Mouse (Mus musculus) left cerebral cortex, adult 8-10 months (tissue): ENCODE measurements around the gene B4galnt4. TPM values are rescaled to one million over a fixed set of nuclear protein-coding genes. Genes with fewer than 3 reads are reported as not detected.
A peak's percentile ranks its signal among the peaks of the same experiment; 100 is the strongest.
"Not testable (repeated sequence)": the region's sequence is repeated elsewhere in the genome, so short reads cannot be mapped to it uniquely, and the experiment has no call there.

Experiments used
- DNase-seq, 2 experiments: peaks; one replicate each; pipeline ENCODE4 v3.0.0; 2022; ENCODE audit warnings: low spot score in 2 of 2
- total RNA-seq, 4 experiments: library from RNA; stranded (reverse); gene quantifications; 2 replicates each; pipeline ENCODE4 v1.2.4; 2022

Gene B4galnt4
- total RNA-seq: 10 to 100 TPM; 64.5 to 81.0 (median 79.2) TPM

DNA sequence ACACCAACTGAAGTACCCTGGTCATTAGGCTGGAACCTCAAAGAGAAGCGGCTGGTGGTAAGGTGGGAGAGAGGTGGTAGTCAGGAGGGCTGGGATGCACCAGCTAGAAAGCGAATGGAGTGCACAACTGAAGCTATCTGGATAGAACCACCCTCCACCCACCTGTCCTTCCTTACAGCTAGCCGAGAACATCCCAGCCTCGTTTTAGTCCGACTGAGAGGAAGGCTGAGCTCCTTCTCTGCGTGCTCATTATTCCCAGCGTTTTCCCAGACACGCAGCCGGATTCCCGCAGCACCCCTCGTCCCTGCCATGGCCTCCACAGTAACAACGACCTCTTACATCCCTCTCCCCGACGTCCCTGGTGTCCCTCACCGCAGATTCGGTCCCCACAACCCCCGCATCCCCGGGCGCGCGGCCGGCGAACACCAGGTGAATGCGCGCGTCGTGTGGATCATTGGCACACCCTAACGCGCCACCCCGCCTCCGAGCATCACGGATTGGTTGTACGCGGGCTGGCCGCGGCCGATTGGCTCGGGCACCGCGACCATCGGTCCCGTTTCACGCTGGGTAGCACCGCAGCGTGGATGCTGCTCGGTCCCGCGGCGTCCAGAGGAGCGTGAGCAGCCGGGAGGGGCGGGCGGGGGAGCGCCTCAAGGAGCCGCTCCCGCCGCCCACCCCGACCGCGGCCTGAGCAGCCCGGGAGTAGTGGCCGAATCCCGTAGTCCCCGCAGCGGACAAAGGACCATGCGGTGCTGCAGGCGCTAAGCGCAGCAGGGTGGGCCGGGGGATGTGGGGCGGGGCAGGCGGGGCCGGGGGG is at the start of gene B4galnt4:
Gene B4galnt4 (plus strand): TSS at position 679 of the 817 bp plus-strand sequence.
- DNase-seq: peak; percentile 81 to 94

DNA sequence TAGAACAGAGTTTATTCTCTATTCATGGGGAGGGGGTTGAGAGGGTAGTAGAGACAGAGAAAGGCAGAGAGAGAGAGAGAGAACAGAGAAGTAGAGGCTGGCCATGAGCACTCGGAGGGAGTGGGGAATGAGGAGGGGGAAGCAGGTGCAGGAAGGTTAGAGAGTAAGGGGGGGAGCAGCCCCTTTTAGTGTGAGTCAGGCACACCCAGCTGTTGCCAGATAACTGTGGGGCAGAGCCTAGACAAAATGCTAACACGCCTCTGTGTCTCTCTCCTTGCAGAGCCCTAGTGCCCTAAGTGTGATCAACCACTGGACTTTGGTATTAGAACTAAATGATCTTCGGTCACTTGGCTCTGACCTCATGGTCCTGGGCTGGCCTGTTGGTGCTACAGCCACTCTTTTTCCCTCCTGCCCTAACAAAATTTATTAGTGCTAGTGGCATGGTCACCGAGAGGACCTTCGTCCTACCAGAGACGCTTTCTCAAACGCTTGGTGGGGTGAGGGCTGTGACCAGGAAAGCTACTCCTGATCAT is 49.6 kb upstream of the B4galnt4 start:
- no peak for DNase-seq

DNA sequence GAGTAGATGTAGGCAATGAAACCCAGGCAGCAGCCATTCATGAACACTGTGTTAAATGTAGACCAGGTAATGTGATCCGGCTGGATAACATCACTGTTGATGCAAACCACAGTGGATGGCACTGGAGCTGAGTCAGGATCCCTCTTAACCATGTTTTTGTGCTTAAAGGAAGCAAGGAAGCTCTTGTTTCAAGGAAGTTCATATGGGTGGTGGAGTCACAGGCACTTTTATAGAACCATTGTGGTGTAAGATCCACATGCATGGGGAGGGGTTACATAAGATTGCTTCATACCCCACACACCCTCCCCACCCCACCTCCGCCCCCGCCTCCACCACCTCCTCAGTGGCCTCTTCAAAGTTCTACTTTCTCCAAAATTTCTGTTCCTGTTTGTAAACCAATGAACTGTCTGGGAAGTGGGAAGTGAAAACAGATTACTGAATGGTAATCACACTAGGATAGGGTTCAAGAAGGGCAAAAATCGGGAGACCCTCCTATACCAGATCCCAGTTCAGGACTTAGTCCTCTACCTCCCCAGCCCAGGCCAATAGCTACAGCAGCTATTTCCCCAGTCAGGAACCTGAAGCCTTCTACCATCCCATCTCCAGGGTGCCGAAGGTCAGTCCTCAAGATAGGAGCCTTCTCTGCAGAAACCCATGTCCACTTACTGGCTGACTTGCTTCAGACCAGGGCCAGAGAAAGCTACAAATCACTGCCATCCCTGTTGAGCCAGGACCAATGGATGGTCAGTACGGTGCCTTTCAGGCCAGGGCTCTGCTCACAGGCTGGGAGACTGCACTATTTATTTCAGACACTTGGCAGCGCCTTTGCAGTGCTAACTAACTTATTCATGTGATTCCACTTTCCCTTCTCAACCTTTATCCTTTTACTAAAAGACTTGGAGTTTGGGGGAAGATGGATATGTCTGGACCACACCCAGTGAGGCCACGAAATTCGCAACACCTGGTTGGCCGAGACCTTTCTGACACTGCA is 43.9 kb upstream of the B4galnt4 start:
- no peak for DNase-seq

DNA sequence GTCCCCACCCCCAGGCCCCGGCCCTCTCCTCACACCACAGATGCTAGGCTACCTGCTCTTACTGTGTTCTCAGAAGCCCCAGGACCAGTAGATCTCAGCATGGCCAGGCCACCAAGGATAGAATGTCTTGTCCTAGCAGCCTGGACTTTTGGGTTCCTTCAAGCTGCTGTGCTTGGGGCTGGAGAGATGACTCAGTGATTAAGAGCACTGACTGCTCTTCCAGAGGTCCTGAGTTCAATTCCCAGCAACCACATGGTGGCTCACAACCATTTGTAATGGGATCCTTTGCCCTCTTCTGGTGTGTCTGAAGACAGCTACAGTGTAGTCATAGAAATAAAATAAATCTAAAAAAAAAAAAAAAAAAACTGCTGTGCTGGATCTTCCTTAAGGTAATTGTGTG is 43.1 kb upstream of the B4galnt4 start, which contains the start of gene Ifitm6:
Gene Ifitm6 (minus strand): TSS at position 101 of the 400 bp plus-strand sequence.
- not testable (repeated sequence) for DNase-seq

DNA sequence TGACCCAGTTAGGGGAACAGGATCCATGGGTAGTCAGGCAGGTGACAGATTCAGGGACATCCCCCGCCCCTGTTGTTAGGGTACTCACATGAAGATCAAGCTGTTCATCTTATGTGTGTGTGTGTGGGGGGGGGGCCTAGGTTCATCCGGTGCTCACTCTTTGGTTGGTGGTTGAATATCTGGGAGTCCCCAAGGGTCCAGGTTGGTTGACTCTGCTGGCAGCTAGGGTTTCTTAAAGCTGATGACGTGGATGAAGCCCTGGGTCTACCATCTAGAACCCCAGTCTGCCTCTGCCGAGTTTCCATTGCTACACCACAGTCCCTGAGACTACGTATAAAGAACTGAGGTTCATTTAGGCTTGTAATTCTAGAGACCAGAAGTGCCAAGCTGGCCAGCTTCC is 41.9 kb upstream of the B4galnt4 start:
- DNase-seq: no peak

DNA sequence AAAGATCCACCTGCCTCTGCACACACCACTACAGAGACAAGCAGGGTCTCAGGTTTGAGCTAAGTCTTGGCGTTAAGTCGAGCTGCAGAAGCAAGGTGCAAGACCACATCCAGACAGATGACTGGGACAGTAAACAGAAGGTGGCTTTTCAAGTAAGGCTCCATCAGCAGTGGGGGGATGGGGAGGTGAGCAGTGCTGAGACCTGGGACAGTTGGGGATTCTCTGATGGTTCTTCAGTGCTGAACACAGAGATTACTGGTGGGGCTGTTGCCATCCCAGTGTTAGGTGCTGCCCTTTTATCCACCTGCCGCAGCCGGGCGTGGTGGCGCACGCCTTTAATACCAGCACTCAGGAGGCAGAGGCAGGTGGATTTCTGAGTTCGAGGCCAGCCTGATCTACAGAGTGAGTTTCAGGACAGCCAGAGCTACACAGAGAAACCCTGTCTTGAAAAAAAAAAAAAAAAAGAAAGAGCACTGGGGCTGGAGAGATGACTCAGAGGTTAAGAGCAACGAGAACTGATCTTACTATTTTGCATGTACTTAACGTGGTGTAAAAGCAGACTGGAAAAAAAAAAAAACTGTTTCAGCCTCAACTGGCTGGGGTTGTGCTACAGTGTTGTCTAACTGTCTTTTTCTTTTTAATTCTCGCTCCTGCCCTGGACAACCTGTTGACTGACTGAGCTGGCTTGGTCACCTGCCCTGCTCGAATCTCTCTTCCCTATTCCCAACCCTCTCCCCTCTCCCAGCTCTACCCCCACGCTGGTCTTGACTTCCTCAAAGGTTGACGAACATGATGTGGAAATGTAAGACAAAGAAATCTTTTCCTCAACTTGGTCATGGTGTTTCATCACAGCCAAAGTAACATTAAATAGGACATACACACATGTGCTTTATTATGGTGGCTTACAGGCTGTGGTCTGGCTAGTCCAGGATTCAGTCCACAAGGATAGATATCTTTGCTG is 39.1 kb upstream of the B4galnt4 start:
- no peak for DNase-seq

DNA sequence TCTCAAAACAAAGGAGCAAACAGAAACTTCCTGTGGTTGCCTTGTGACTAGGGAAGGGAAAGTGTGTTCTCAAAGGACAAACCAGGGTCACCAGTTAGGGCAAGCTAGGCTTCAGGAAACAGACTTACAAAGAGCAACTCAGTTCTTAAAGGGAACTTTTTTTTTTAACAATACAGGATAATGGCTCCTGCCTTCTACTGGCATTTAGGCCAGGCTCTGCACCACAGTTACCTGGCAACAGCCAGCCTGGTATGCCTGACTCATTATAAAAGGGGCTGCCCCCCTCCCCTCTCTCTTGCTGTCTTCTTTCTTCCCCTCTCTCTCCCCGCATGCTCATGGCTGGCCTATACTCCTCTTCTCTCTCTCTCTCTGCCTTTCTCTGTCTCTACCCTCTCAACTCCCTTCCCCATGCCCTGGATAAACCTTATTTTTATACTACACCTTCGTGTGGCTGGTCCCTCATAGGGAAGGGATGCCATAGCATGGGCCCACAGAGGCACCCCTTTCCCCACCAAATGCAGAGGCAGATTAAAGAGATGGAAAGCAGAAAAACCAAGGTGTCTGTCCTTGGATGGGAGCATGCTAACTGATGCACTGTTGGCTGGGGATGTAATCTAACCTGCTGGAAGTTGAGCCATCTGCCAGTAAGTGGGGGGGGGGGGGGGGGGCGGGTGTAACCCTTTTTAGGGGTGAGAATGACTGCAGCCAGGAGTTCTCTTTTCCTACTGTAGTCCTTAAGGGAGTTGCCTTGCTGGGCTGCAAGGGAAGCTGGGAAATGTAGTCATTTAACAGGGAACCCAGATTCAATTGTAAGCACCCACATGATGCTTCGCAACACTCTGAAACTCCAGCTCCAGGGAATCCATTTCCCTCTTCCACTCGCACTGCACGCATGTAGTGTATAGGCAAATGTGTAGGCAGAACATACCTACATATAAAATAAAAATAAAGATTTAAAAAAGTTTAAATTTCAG is 35.8 kb upstream of the B4galnt4 start:
- no peak for DNase-seq

DNA sequence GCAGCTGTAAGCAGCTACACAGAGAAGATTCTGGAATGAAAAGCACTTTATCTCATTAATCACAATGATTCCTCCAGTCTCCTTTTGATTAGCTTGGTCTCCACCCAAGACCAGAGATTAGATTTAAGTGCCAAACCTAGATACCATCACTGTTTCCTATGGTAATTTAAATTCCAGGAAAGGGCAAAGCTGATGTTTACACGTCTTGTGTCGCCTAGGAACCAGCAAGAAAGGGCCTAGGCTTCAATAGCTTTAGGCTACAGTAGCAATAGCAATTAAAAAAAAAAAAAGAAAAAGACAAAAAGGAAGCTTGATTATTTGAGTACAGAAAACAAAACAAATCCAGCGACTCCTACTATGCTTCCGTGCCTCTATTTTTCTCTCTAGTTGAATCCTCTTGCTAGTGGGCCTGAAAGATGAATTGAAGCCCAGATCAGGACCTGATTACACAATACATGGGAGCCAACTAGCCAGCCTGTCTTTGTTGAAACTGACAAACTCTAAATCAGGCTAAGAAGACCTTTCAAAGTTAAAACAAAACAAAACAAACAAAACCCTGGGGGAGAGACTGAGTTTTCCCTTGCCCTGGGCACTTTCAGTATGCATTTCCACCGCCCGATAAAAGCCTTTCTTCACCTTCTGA is 34.7 kb upstream of the B4galnt4 start:
- DNase-seq: no peak

DNA sequence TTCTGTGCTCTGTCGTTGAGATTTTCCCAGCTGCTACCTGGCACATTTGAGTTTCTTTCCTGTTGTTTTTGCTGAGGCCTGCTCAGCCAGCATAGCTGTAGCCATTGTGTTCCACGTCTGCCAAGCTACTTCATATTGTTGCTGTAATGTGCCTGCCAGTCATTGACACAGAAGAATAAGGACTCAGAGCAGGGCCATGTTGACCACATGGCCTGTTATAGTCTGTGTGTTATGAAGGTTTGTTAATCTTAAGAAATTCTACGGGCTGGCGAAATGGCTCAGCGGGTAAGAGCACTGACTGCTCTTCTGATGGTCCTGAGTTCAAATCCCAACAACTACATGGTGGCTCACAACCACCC is 34.2 kb upstream of the B4galnt4 start:
- DNase-seq: no peak

DNA sequence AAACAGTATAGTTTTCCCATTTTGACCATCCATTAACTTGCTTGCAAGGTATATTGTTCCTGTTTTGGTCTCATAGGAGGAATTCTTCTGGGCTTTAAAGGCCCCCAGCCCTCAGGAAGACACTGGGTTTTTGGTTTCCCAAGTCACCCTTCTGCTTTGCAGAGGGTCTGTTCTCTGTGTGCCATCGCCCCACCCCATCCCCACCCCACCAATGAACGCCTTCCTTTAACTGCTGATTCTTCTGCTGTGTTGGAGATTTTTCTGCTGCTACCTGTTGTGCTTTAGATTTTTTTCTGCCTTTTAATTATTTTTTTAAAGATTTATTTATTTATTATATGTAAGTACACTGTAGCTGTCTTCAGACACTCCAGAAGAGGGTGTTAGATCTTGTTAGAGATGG is 32.1 kb upstream of the B4galnt4 start, which contains the start of gene Gm17387:
Gene Gm17387 (plus strand): TSS at position 301 of the 400 bp plus-strand sequence.
- no peak for DNase-seq

DNA sequence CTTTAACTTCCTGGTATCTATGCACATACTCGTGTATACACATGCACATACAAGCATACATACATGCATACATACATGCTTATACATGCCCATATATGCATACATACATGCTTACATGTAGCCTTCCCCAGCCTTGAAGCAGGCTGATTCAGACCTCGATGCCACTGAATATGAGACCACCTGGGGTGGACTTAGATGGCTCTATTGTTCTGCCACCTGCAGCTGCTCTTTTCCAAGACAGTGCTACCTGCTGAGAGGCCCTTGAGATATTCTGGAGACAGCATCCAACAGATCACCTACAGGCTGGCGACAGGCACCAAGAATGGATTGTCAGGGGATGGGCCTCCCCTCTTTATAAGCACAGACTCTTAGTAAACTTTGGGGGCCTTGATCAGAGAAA is 30.5 kb upstream of the B4galnt4 start:
- DNase-seq: no peak

DNA sequence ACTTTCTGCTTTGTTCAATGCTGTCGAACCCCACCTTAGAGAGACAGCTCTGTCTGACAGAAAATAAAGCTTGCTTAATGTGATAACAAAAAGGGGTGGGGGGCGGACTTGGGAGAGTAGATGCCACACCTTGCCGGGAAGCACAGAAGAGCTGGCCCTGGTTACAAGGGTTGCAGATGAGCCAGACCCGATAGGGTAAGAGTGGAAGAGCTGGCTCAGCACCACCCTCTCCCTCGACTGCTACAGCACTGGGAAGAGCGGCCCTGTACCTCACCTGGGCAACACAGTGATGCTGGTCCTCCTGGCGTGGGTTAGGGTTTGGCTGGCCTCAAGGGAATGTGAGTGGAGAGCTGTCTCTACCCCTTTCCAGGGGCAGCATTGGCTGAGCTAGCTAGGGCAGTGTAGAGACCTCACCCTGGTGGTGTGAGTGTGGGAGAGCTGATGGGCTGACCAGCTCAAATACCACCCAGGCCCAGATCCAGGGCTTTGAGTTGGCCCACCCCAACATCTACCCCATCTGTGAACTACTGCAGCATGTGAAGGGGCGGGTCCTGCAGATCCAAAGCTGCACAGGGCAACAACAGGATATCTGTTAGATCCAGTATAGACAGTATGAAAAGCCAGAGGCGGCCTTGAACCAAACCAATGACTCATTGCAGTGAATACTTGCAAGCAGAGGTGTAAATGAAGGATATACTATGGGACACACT is 28.3 kb upstream of the B4galnt4 start:
- no peak for DNase-seq

DNA sequence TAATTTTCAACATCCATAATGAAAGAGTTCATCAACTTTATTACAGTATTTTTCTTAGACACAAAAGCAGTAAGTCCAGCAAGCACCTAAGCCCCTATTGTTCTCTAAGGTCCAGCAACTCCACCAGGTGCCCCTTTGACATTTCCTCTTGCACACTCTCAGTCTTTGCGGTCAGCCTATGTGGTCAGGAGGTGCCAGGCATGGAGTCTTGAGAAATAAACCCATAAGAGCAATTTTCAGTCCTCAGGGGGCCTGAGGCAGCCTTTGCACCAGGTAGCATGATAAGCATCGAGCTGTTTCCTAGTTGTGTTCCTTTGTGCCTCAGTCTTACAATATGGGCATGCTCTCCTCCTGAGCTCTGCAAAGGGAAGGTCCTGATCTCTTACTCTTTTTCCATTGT is 24.3 kb upstream of the B4galnt4 start:
- DNase-seq: not testable (repeated sequence)

DNA sequence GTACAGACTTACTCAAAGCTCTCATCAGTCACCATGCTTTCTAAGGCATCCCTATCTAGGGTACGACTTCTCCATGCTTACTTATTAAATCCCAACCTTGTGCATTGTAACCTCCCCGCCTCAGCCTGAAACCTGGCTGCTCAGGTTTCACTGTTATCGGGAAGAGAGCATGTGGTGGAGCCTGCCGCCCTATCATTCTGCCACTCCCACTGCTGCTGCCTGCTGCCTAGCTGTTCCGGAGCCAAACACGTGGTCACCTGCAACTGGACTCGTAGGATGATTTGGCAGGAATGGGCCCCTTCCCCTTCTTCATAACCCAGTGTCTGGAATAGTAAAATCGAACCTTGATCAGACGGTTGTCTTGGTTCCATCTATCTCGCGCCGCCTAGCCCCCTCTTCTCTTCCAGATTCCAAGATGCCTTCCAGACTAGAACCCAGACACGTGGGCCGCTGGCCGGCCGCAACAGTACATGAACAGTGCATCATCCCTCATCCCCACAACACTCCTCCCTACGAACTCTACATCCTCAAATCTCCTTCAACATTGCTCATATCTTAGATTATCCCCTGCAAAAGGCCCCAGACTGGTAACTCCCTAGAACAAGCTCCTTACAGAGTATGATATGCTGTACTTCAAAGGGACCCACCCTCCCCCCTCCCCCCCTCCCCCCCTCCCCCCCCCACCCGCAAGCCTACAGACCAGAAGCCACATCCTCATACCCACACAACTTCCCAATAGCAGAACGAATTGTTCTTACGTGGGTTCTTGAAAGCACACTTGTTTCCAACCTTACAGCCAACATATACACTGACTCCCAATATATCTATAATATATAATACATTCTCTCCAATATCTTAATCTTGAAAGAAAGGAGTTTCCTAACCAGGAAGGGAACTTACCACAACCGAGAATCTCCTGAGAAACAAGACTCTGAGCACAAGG is 22.5 kb upstream of the B4galnt4 start:
- no peak for DNase-seq

DNA sequence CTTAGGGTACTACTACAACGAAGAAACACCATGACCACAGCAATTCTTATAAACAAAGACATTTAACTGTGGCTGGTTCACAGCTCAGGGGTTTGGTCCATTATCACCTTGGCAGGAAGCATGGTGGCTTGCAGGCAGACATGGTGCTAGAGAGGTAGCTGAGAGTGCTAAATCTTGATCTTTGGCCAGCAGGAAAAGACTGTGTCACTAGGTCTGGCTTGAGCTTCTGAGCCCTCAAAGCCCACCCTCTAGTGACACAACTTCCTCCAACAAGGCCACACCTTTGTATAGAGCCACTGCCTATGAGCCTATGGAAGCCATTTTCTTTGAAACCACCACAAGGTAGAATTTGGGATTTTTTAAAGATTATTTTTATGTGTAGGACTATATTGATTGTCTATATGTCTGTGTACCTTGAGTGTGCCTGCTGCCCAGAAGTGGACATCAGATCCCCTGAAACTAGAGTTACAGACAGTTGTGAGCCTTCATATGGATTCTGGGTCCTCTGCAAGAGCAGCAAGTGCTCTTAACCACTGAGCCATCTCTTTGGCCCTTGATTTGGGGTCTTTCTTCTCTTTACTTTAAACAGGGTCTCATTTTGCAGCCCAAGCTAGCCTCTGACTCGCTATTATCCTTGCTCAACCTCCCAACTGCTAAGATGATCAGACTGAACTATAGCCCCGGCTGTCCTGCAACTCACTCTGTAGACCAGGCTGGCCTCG is 21.4 kb upstream of the B4galnt4 start:
- DNase-seq: no peak

DNA sequence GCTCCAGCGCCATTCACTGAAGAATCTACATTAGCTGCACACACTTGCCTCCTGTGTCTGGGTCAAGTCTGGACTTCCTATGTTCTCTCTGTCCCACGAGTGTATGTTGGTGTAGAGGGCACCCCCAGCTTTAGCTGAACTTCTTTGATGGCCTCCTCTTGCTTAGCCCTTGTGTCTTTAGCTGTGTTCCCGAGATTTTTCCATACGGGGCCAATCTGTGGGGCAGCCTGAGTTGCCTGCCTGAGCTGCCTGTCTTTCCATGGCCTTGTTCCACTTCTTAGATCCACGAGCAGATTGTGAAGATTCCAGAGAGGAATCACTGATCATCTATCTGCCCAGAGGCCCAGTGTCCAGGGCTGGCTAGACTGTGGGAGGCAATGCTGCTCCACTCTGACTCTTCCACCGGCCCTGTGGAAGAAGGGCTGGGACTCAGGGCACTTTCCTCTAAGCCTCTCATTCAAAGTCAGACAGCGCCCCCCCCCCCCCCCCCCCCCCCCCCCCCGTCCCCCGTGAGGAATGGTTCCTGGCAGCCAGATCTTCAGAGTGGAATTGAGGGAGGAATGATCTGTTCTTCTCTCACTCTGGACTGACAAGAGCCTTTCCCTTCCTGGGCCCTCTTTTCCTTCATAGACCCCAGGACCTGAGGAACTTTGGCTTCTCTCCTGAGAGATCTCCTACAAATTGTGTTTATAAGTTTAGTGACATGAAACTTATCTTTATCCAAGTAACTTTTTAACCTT is 19.9 kb upstream of the B4galnt4 start:
- no peak for DNase-seq
